ENCODE assay signal across 7 mouse cellular contexts in the genomic region with DNA sequence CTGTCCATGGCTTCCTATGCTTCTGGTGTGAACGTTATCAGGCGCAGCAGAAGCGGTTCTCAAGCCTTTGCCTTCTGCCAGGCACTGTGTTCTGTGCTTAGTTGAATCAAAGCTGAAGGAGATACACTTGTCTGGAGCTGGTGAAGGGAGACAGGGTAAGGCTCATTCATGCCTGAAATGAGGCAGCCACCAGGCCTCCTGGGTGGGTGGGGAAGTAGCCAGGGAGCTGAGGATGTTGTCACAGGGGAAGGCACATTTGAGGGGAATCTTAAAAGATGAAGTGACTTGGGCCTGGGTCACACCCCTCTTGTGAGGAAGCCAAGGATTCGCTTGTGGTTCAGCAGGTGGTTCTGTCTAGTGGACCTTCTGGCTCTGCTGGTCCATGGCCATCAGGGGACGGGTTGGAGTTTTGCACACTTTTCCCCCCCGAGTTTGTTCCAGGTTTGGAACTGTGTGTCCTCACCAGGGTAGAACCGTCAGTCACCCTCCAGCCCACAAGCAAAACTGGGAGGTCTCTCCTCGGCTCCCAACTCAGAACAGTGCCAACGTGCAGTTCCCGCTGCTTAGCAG. TPM values are rescaled to one million over a fixed set of nuclear protein-coding genes. Genes with fewer than 3 reads are reported as not detected.
DNase-seq lines count a peak whose midpoint lies in the region; ATAC-seq and TF ChIP-seq lines count a peak whose summit lies in the region.

No protein-coding gene starts in this region.

- no peak overlapping the region for H3K4me3 ChIP-seq in neural tube, embryonic 11.5 days (ENCODE audit: low read depth, low read length)
- 0 out of 2 replicates have a peak overlapping the region, but pooled peaks have one; percentile 66 for H3K4me3 ChIP-seq in forebrain, embryonic 12.5 days (replicated peaks)
- H3K4me3 ChIP-seq in limb, embryonic 13.5 days: peak overlapping the region; percentile 68
- H3K4me3 ChIP-seq in small intestine, adult 2 months (ENCODE audit: low read depth, low read length): peak overlapping the region; percentile 74

- ATAC-seq in neural tube, embryonic 11.5 days (ENCODE audit: insufficient read depth, low FRiP score, low TSS enrichment): no peak
- ATAC-seq in forebrain, embryonic 12.5 days (ENCODE audit: low FRiP score): no peak
- no peak for ATAC-seq in limb, embryonic 13.5 days (ENCODE audit: low FRiP score, low read depth)

- TF ChIP-seq CTCF in small intestine, adult 2 months (IDR thresholded peaks at IDR 0.05; ENCODE audit: extremely low read depth, insufficient read length, insufficient replicate concordance, low read depth, low read length): peak; percentile 4; the same call in 1 of the 2 replicates

- H3K27me3 ChIP-seq in neural tube, embryonic 11.5 days (ENCODE audit: control insufficient read depth, insufficient read depth, low read length): no peaks in the 10 kb centered on the region
- 0 out of 2 replicates have a peak, but pooled peaks cover 3% of the 10 kb centered on the region for H3K27me3 ChIP-seq in forebrain, embryonic 12.5 days
- no peaks in the 10 kb centered on the region for H3K27me3 ChIP-seq in limb, embryonic 13.5 days
- no peaks in the 10 kb centered on the region for H3K27me3 ChIP-seq in small intestine, adult 2 months (ENCODE audit: control insufficient read depth, insufficient read depth, low read length)

- H3K4me2 ChIP-seq in neural tube, embryonic 11.5 days (ENCODE audit: low read depth): peak overlapping the region; percentile 64
- peak overlapping the region; percentile 66 for H3K4me2 ChIP-seq in forebrain, embryonic 12.5 days
- peak overlapping the region; percentile 83 for H3K4me2 ChIP-seq in limb, embryonic 13.5 days (replicated peaks)

- H3K36me3 ChIP-seq in neural tube, embryonic 11.5 days (ENCODE audit: control insufficient read depth, insufficient read depth, low read length): no peaks in the 10 kb centered on the region
- no peaks in the 10 kb centered on the region for H3K36me3 ChIP-seq in forebrain, embryonic 12.5 days (replicated peaks)
- H3K36me3 ChIP-seq in limb, embryonic 13.5 days: no peaks in the 10 kb centered on the region; the same call in 1 of the 2 replicates
- H3K36me3 ChIP-seq in small intestine, adult 2 months (ENCODE audit: control insufficient read depth, insufficient read depth, low read length): 0 out of 2 replicates have a peak, but pooled peaks cover 3% of the 10 kb centered on the region

- no peaks in the 10 kb centered on the region for H3K9me3 ChIP-seq in neural tube, embryonic 11.5 days (ENCODE audit: control insufficient read depth, low read length)
- H3K9me3 ChIP-seq in forebrain, embryonic 12.5 days: no peaks in the 10 kb centered on the region
- H3K9me3 ChIP-seq in limb, embryonic 13.5 days: no peaks in the 10 kb centered on the region

- H3K27ac ChIP-seq in neural tube, embryonic 11.5 days (ENCODE audit: low read depth, low read length): no peak overlapping the region
- H3K27ac ChIP-seq in forebrain, embryonic 12.5 days: no peak overlapping the region
- no peak overlapping the region for H3K27ac ChIP-seq in limb, embryonic 13.5 days
- peak overlapping the region; percentile 99 for H3K27ac ChIP-seq in small intestine, adult 2 months (ENCODE audit: insufficient read depth, low read depth, low read length)

- H3K9ac ChIP-seq in neural tube, embryonic 11.5 days (ENCODE audit: low read length): no peak overlapping the region
- 0 out of 2 replicates have a peak overlapping the region, but pooled peaks have one; percentile 25 for H3K9ac ChIP-seq in forebrain, embryonic 12.5 days
- H3K9ac ChIP-seq in limb, embryonic 13.5 days: peak overlapping the region; percentile 53

- peaks cover 26% of the 10 kb centered on the region for H3K4me1 ChIP-seq in neural tube, embryonic 11.5 days (ENCODE audit: control insufficient read depth, insufficient read depth, low read length)
- H3K4me1 ChIP-seq in forebrain, embryonic 12.5 days: peaks cover 57% of the 10 kb centered on the region
- H3K4me1 ChIP-seq in limb, embryonic 13.5 days: peaks cover 73% of the 10 kb centered on the region
- peaks cover 11% of the 10 kb centered on the region for H3K4me1 ChIP-seq in small intestine, adult 2 months (ENCODE audit: control insufficient read depth, insufficient read depth, insufficient read length, low read length)

- DNase-seq in neural tube, embryonic 11.5 days (ENCODE audit: low spot score): no peak
- DNase-seq in neural tube, embryonic 10.5 days (ENCODE audit: extremely low spot score, low spot score): no peak
- no peak for DNase-seq in left cerebral cortex, postnatal 36 days (ENCODE audit: low spot score in 2 of 2)
- no peak for DNase-seq in spleen, adult 18-20 months

- intact Hi-C loops in left cerebral cortex, postnatal 36 days (cut with DNase I): loop anchor here (2.0 kb wide), 1 partner anchor 38 kb away; a partner anchor contains a TSS

- no peak for TF ChIP-seq POLR2A in small intestine, adult 2 months (IDR thresholded peaks at IDR 0.05; ENCODE audit: low read depth, low read length)

- WGBS in neural tube, embryonic 11.5 days: 80% methylated on average over 10 of the region's 10 CpGs
- WGBS in forebrain, embryonic 12.5 days: 81% methylated on average over 10 of the region's 10 CpGs
- 76% methylated on average over 10 of the region's 10 CpGs for WGBS in limb, embryonic 13.5 days
- 22% methylated on average over 10 of the region's 10 CpGs for WGBS in small intestine, adult 2 months

RNA-seq across cellular contexts. Expression of a gene that starts 1.9 kb away (rescaled TPM):
- 12.4 and 14.0 TPM in 2 replicates for polyA plus RNA-seq in neural tube, embryonic 11.5 days (2014; fragmentation: Nextera tagmentation; extraction: Ambion mirVana)
- 9.9 and 11.3 TPM in 2 replicates for polyA plus RNA-seq in forebrain, embryonic 12.5 days (2016; fragmentation: Nextera tagmentation; extraction: Ambion mirVana)
- 19.5 and 20.4 TPM in 2 replicates for polyA plus RNA-seq in limb, embryonic 13.5 days (2015; fragmentation: Nextera tagmentation; extraction: Ambion mirVana)
- polyA plus RNA-seq in small intestine, adult 2 months (2012; rRNA removed): 29.1 and 107 TPM in 2 replicates
- total RNA-seq in left cerebral cortex, postnatal 36 days (2021): 10 to 100 TPM; 13.3 to 14.0 TPM

RNA-seq across cellular contexts. Expression of a gene that starts 28.2 kb away (rescaled TPM):
- polyA plus RNA-seq in neural tube, embryonic 11.5 days (2014; fragmentation: Nextera tagmentation; extraction: Ambion mirVana): 35.1 and 38.2 TPM in 2 replicates
- 67.1 and 71.4 TPM in 2 replicates for polyA plus RNA-seq in forebrain, embryonic 12.5 days (2016; fragmentation: Nextera tagmentation; extraction: Ambion mirVana)
- 53.2 and 56.8 TPM in 2 replicates for polyA plus RNA-seq in limb, embryonic 13.5 days (2015; fragmentation: Nextera tagmentation; extraction: Ambion mirVana)
- polyA plus RNA-seq in small intestine, adult 2 months (2012; rRNA removed): 3.9 and 5.5 TPM in 2 replicates
- 10 to 100 TPM; 34.3 to 43.6 TPM for total RNA-seq in left cerebral cortex, postnatal 36 days (2021)

RNA-seq across cellular contexts. Expression of a gene that starts 38.4 kb away (rescaled TPM):
- polyA plus RNA-seq in neural tube, embryonic 11.5 days (2014; fragmentation: Nextera tagmentation; extraction: Ambion mirVana): 5.2 and 5.6 TPM in 2 replicates
- polyA plus RNA-seq in forebrain, embryonic 12.5 days (2016; fragmentation: Nextera tagmentation; extraction: Ambion mirVana): 3.4 and 4.5 TPM in 2 replicates
- 3.7 and 4.4 TPM in 2 replicates for polyA plus RNA-seq in limb, embryonic 13.5 days (2015; fragmentation: Nextera tagmentation; extraction: Ambion mirVana)
- polyA plus RNA-seq in small intestine, adult 2 months (2012; rRNA removed): 7.1 and 13.0 TPM in 2 replicates
- 10 to 100 TPM; 30.4 to 32.9 TPM for total RNA-seq in left cerebral cortex, postnatal 36 days (2021)
